Mouse (Mus musculus): Measurements from ENCODE around the gene Adcy7. TPM values are rescaled to one million over a fixed set of nuclear protein-coding genes. Genes with fewer than 3 reads are reported as not detected.

Gene Adcy7
- polyA plus RNA-seq, 2 experiments: 7.3 to 7.9 TPM

DNA sequence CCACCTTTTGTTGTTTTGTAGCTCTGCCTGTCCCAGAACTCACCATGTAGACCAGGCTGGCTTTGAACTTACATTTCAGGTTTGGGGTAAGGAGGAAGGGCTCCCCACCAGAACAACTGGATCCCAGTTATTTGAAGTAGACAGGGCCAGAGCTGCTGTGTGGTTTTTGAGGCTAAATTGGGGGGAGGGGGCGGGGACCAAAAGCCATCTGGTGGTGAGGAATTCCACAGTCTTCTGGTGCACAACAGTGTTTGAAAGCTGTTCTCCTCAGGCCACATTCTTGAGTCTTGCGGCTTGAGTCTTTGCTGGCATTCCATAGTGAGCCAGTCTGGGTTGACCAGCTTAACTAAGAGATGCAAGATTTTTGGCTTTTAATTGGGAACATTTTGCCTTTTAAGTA, 6.7 kb upstream of the Adcy7 start:
- 3% methylated on average over 2 of the region's 2 CpGs for WGBS
- Histone ChIP-seq H3K4me1 (ENCODE audit: control insufficient read depth, insufficient read depth, low read length) (peaks cover 5% of the 10 kb centered on the region; the same call in 1 of the 2 replicates), H3K27ac (replicated peaks; ENCODE audit: low read depth, low read length) (peak overlapping the region; percentile 33; the same call in 1 of the 2 replicates), H3K27me3 (ENCODE audit: control insufficient read depth, insufficient read depth, low read length) (no peaks in the 10 kb centered on the region), H3K36me3 (ENCODE audit: control insufficient read depth, insufficient read depth, low read length) (no peaks in the 10 kb centered on the region), H3K4me2 (replicated peaks; ENCODE audit: low read depth, low read length, severe bottlenecking) (no peak overlapping the region), H3K4me3 (replicated peaks; ENCODE audit: low read length) (no peak overlapping the region), H3K9ac (ENCODE audit: low read depth, low read length, severe bottlenecking) (no peak overlapping the region), H3K9me3 (ENCODE audit: control insufficient read depth, low read length) (no peaks in the 10 kb centered on the region)
- DNase-seq (ENCODE audit: low spot score): peak; percentile 62
- ATAC-seq (ENCODE audit: low FRiP score, low read depth): peak; percentile 64
- TF ChIP-seq POLR2A (IDR thresholded peaks at IDR 0.05; ENCODE audit: borderline replicate concordance, extremely low read depth, insufficient read depth, insufficient read length): no peak

DNA sequence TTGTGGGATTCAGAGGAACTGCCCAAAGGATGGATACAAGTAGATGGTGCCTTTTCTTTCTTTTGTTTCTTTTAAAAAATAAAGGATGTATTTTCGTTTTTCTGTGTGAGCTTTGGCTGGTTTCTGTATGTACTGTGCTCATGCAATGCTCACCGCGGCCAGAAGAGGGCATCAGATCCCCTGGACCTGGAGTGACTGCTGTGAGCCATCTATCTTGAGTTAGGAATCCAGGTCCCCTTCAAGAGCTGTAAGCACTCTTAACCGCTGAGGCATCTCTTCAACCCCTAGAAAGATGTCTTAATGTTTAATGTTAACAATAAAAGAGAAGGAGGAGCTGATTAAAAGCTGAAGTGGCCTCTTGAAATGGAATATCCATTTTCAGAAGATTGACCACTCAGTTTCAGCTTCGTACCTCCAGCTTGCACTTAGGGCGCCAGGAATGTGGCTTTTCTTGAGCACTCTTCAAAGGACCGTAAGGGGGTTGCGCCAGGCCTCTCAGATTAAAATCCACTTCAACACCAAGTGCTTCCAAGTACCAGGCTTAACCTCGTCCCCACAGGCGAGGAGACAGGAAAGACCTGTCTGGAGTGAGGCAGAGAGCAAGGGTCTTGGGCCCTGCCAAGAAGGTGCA, 5.9 kb upstream of the Adcy7 start:
- no peak overlapping the region for H3K4me2 ChIP-seq (replicated peaks; ENCODE audit: low read depth, low read length, severe bottlenecking)
- no peaks in the 10 kb centered on the region for H3K9me3 ChIP-seq (ENCODE audit: control insufficient read depth, low read length)
- H3K27ac ChIP-seq (replicated peaks; ENCODE audit: low read depth, low read length): no peak overlapping the region
- WGBS: 47% methylated on average over 10 of the region's 10 CpGs
- H3K4me3 ChIP-seq (replicated peaks; ENCODE audit: low read length): no peak overlapping the region
- no peaks in the 10 kb centered on the region for H3K27me3 ChIP-seq (ENCODE audit: control insufficient read depth, insufficient read depth, low read length)
- TF ChIP-seq POLR2A (IDR thresholded peaks at IDR 0.05; ENCODE audit: borderline replicate concordance, extremely low read depth, insufficient read depth, insufficient read length): no peak
- peak; percentile 58 for DNase-seq (ENCODE audit: low spot score)
- ATAC-seq (ENCODE audit: low FRiP score, low read depth): no peak; the same call in 1 of the 2 replicates
- peaks cover 5% of the 10 kb centered on the region; the same call in 1 of the 2 replicates for H3K4me1 ChIP-seq (ENCODE audit: control insufficient read depth, insufficient read depth, low read length)
- H3K9ac ChIP-seq (ENCODE audit: low read depth, low read length, severe bottlenecking): no peak overlapping the region
- no peaks in the 10 kb centered on the region for H3K36me3 ChIP-seq (ENCODE audit: control insufficient read depth, insufficient read depth, low read length)

DNA sequence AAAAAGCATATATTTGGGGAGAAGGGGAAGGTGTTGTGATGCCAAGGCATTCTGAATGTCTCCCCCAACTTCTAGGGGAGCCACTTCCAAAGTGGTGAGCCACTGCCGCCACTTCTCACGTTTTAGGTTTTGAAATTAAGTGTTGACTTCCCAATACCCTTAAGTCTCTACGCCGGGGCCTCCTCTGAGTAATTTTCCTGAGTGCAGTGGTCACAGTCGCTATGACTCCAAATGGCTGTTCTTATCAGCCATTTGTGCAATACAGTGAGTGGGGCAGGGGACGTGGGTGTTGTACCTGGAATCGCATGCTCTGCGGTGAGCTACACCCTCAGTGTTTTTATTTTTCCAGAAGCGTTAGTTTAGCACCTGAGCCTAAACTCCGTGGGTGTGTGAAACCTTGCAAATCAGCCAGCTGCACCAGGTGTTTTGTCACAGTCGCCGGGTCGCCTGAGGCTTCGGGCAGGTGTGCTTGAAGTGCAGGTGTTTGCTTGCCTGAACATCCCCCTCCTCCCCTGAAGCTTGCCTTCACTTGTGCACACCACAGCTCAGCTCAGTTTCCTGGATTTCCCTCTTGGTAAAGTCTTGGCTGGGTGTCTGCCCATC, 5.3 kb upstream of the Adcy7 start:
- no peaks in the 10 kb centered on the region for H3K36me3 ChIP-seq (ENCODE audit: control insufficient read depth, insufficient read depth, low read length)
- no peak overlapping the region for H3K27ac ChIP-seq (replicated peaks; ENCODE audit: low read depth, low read length)
- H3K9ac ChIP-seq (ENCODE audit: low read depth, low read length, severe bottlenecking): no peak overlapping the region
- peaks cover 5% of the 10 kb centered on the region; the same call in 1 of the 2 replicates for H3K4me1 ChIP-seq (ENCODE audit: control insufficient read depth, insufficient read depth, low read length)
- H3K27me3 ChIP-seq (ENCODE audit: control insufficient read depth, insufficient read depth, low read length): no peaks in the 10 kb centered on the region; the same call in 1 of the 2 replicates
- TF ChIP-seq POLR2A (IDR thresholded peaks at IDR 0.05; ENCODE audit: borderline replicate concordance, extremely low read depth, insufficient read depth, insufficient read length): no peak
- 76% methylated on average over 14 of the region's 14 CpGs for WGBS
- H3K4me3 ChIP-seq (replicated peaks; ENCODE audit: low read length): no peak overlapping the region
- ATAC-seq (ENCODE audit: low FRiP score, low read depth): no peak
- no peak for DNase-seq (ENCODE audit: low spot score)
- H3K9me3 ChIP-seq (ENCODE audit: control insufficient read depth, low read length): no peaks in the 10 kb centered on the region
- no peak overlapping the region for H3K4me2 ChIP-seq (replicated peaks; ENCODE audit: low read depth, low read length, severe bottlenecking)

GRCm38 (mm10) chr8:88269107-88269875, 2.9 kb upstream of the Adcy7 start:
- Histone ChIP-seq H3K36me3 (ENCODE audit: control insufficient read depth, insufficient read depth, low read length) (no peaks in the 10 kb centered on the region), H3K4me3 (replicated peaks; ENCODE audit: low read length) (no peak overlapping the region), H3K27ac (replicated peaks; ENCODE audit: low read depth, low read length) (no peak overlapping the region), H3K9ac (ENCODE audit: low read depth, low read length, severe bottlenecking) (no peak overlapping the region), H3K9me3 (ENCODE audit: control insufficient read depth, low read length) (no peaks in the 10 kb centered on the region), H3K27me3 (ENCODE audit: control insufficient read depth, insufficient read depth, low read length) (no peaks in the 10 kb centered on the region; the same call in 1 of the 2 replicates), H3K4me2 (replicated peaks; ENCODE audit: low read depth, low read length, severe bottlenecking) (no peak overlapping the region), H3K4me1 (ENCODE audit: control insufficient read depth, insufficient read depth, low read length) (peaks cover 7% of the 10 kb centered on the region; the same call in 1 of the 2 replicates)
- ATAC-seq (ENCODE audit: low FRiP score, low read depth) (no peak), DNase-seq (ENCODE audit: low spot score) (no peak)
- 51% methylated on average over 7 of the region's 7 CpGs for WGBS
- no peak for TF ChIP-seq POLR2A (IDR thresholded peaks at IDR 0.05; ENCODE audit: borderline replicate concordance, extremely low read depth, insufficient read depth, insufficient read length)

DNA sequence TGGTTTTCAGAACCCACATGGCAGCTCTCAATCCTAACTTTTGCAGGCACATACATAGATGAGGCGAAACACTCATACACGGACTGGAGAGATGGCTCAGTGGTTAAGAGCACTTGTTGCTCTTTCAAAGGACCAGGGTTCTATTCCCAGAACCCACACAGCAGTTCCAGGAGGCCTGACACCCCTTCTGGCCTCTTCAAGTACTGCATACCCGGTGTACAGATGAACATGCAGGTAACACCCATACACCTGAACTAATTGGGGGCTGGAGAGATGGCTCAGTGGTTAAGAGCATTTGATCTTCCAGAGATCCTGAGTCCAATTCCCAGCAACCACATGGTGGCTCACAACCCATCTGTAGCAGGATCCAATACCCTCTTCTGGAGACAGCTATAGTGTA, 2.1 kb upstream of the Adcy7 start:
- Histone ChIP-seq H3K9me3 (ENCODE audit: control insufficient read depth, low read length) (no peaks in the 10 kb centered on the region), H3K36me3 (ENCODE audit: control insufficient read depth, insufficient read depth, low read length) (no peaks in the 10 kb centered on the region), H3K4me3 (replicated peaks; ENCODE audit: low read length) (no peak overlapping the region), H3K4me1 (ENCODE audit: control insufficient read depth, insufficient read depth, low read length) (peaks cover 7% of the 10 kb centered on the region; the same call in 1 of the 2 replicates), H3K27me3 (ENCODE audit: control insufficient read depth, insufficient read depth, low read length) (no peaks in the 10 kb centered on the region; the same call in 1 of the 2 replicates), H3K4me2 (replicated peaks; ENCODE audit: low read depth, low read length, severe bottlenecking) (no peak overlapping the region), H3K9ac (ENCODE audit: low read depth, low read length, severe bottlenecking) (no peak overlapping the region), H3K27ac (replicated peaks; ENCODE audit: low read depth, low read length) (no peak overlapping the region)
- TF ChIP-seq POLR2A (IDR thresholded peaks at IDR 0.05; ENCODE audit: borderline replicate concordance, extremely low read depth, insufficient read depth, insufficient read length): no peak
- WGBS: 73% methylated on average over 3 of the region's 3 CpGs
- DNase-seq (ENCODE audit: low spot score): no peak
- no peak for ATAC-seq (ENCODE audit: low FRiP score, low read depth)

Measured in limb, embryonic 14.5 days (tissue).